8 mouse cellular contexts compared by ENCODE assay signal in genomic region chr1:159396515-159396914, GRCm38 (mm10).
DNase-seq lines count a peak whose midpoint lies in the region; ATAC-seq and TF ChIP-seq lines count a peak whose summit lies in the region.

No protein-coding gene starts in this region.

- peak overlapping the region; percentile 49 for H3K4me2 ChIP-seq in heart, postnatal 0 days (ENCODE audit: low read depth, low read length)

- H3K4me3 ChIP-seq in embryonic facial prominence, embryonic 10.5 days = 0 out of 2 replicates have a peak overlapping the region, but pooled peaks have one; percentile 18
- no peak overlapping the region for H3K4me3 ChIP-seq in heart, postnatal 0 days (ENCODE audit: low read depth, low read length)

- H3K9me3 ChIP-seq in embryonic facial prominence, embryonic 10.5 days = no peaks in the 10 kb centered on the region
- no peaks in the 10 kb centered on the region for H3K9me3 ChIP-seq in heart, postnatal 0 days (replicated peaks; ENCODE audit: control insufficient read depth, low read length)

- no peak for ATAC-seq in frontal cortex, adult (ENCODE audit: low TSS enrichment)
- ATAC-seq in heart, postnatal 0 days (ENCODE audit: insufficient read depth, low read depth) = 0 out of 2 replicates have a peak, but pooled peaks have one; percentile 36
- ATAC-seq in megakaryocyte, adult 5-6 weeks (ENCODE audit: poor library complexity, severe bottlenecking) = peak; percentile 51; the same call in 1 of the 2 replicates

- no peaks in the 10 kb centered on the region for H3K27me3 ChIP-seq in embryonic facial prominence, embryonic 10.5 days (replicated peaks; ENCODE audit: low read depth, poor library complexity, severe bottlenecking)
- no peaks in the 10 kb centered on the region for H3K27me3 ChIP-seq in heart, postnatal 0 days (ENCODE audit: control insufficient read depth, insufficient read depth, low read length)

- peaks cover 16% of the 10 kb centered on the region for H3K4me1 ChIP-seq in embryonic facial prominence, embryonic 10.5 days
- 0 out of 2 replicates have a peak, but pooled peaks cover 5% of the 10 kb centered on the region for H3K4me1 ChIP-seq in heart, postnatal 0 days (ENCODE audit: control insufficient read depth, insufficient read depth)

- 9% methylated on average over 9 of the region's 9 CpGs for WGBS in embryonic facial prominence, embryonic 10.5 days
- 9% methylated on average over 9 of the region's 9 CpGs for WGBS in heart, postnatal 0 days

- DNase-seq in frontal cortex, postnatal 14 days (ENCODE audit: low spot score in 2 of 2) = peak; percentile 34 to 58
- peak; percentile 18 for DNase-seq in adrenal gland, postnatal 25 days
- peak; percentile 66 for DNase-seq in embryonic facial prominence, embryonic 10.5 days (ENCODE audit: low spot score)
- peak; percentile 13 for DNase-seq in heart, postnatal 0 days (ENCODE audit: low spot score)
- peak; percentile 72 to 81 for DNase-seq in layer of hippocampus, postnatal 10 days (ENCODE audit: low spot score in 2 of 2)
- peak; percentile 47 for DNase-seq in right cerebral cortex, postnatal 25 days

- no peak for TF ChIP-seq EP300 in heart, postnatal 0 days (IDR thresholded peaks at IDR 0.05; ENCODE audit: low read depth)

- H3K36me3 ChIP-seq in embryonic facial prominence, embryonic 10.5 days (replicated peaks) = no peaks in the 10 kb centered on the region
- no peaks in the 10 kb centered on the region for H3K36me3 ChIP-seq in heart, postnatal 0 days (replicated peaks; ENCODE audit: control insufficient read depth, insufficient read depth, low read length)

- no peak overlapping the region for H3K27ac ChIP-seq in embryonic facial prominence, embryonic 10.5 days (replicated peaks)
- H3K27ac ChIP-seq in heart, postnatal 0 days (ENCODE audit: low read depth) = no peak overlapping the region

- H3K9ac ChIP-seq in heart, postnatal 0 days (replicated peaks; ENCODE audit: low read depth, low read length) = no peak overlapping the region

- TF ChIP-seq CTCF in heart, postnatal 0 days (IDR thresholded peaks at IDR 0.05; ENCODE audit: low read depth) = peak; percentile 71

Comparison
In these comparisons a context has a peak if more than half of its experiments do, and no peak if none do; other contexts are left out.
1. DNase-seq: peak in every context shown above with its lines; median percentile 76 in layer of hippocampus, postnatal 10 days; 66 in embryonic facial prominence, embryonic 10.5 days; 47 in right cerebral cortex, postnatal 25 days; 46 in frontal cortex, postnatal 14 days; 18 in adrenal gland, postnatal 25 days; 13 in heart, postnatal 0 days.